Mouse (Mus musculus) heart, postnatal 14 days (tissue): ENCODE measurements around the gene Rilpl1. TPM values are rescaled to one million over a fixed set of nuclear protein-coding genes. Genes with fewer than 3 reads are reported as not detected.
"Not testable (repeated sequence)": the region's sequence is repeated elsewhere in the genome, so short reads cannot be mapped to it uniquely, and the experiment has no call there.

Experiments used
- DNase-seq, 2 experiments: peaks; one replicate each; pipeline ENCODE4 v3.0.0; 2021 to 2022
- intact Hi-C: fragments of 180-260 bp; cut with DNase I; formaldehyde crosslinking; loops from one replicate; pipeline ENCODE4 v1.15.1; 2025
- total RNA-seq, 2 experiments: library from RNA; stranded (reverse); gene quantifications; 2 replicates each; pipeline ENCODE4 v1.2.3; 2021

The Rilpl1 gene
- total RNA-seq, 2 experiments from 2014 or later, result 167 to 179 TPM

DNA sequence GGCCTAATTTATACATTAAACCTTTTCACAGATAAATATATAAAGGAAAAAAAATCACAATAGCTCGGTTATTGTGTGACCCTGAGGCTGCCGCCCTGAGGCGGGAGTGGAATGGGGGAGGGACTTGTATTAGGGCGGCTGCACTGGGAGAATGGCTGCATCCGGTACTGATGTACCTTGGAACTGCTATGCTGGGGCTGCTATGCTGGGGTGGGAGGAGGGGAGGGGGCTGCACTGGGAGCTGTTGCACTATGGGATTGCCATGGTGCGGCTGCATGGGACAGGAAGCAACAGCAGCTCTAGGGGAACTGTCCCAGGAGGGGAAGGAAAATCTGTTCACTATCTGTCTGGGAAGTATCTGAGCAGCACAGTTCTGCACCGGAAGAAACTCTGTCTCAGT is 1.3 kb upstream of the Rilpl1 start:
- no peak for DNase-seq
- intact Hi-C loops, result no loop called here

DNA sequence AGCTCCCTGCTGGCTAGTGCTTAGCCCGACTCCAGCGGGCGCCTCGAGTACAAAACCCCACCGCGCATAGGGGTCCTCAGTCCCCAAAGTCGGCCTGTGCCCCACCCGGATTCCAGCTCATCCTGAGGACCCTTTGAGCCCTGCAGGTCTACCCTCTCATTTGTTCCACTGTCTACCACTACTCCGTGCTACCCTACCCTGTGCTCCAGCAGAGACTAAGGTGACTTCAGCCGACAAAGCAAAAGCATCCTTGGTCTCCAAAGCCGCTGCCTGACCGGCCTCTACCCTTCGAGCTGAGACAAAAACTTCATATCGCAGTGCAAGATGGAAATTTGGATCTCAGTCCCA is 366 bp upstream of the Rilpl1 start:
- no peak for DNase-seq
- intact Hi-C loops, result loop anchor here (2.0 kb wide), 2 partner anchors 33 to 47 kb away; no protein-coding TSS in a partner anchor

DNA sequence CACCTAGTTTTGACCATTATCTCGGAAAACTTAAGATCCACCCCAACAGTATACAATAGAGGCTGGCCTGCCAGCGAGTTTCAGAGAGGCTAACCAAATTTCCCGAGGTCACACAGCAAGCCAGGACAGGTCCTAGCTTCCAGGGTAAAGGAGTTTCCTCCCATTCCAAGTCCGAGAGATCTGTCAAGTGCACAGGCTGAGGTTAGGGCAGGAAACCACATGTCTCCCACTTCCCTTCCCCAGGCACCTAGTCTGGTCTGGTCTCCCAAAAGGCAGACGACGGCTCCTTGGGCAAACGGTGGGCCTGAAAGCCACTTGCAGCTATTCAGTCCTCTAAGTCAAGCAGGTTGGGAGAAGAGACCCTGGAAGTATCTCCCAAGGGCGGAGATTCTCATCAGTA is 1.5 kb downstream of the Rilpl1 start:
- intact Hi-C loops, result loop anchor here (2.0 kb wide), 2 partner anchors 31 to 45 kb away; no protein-coding TSS in a partner anchor
- peak in 1 of 2 experiments; percentile 35 for DNase-seq

DNA sequence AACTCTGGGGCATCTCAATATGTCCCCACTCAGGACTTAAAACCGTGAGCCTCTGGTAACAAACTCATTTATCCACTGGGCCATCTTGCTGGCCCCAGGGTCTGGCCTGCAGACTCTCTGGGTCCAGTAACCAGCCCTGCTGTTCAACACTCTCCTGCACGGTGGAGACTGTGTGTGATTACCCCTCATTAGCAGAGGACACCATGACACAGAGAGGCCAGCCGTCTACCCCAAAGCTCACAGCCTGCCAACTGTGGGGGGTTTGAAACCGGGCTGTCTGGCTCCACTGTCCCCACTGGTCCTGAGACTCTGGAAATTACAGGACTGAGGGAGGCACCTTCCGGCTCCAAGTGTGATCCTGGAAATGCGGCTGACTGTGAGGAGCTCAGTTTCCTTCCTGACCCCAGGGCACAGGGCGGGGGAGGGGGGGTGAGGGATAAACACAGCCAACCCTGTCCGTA is 2.0 kb downstream of the Rilpl1 start:
- intact Hi-C loops, result no loop called here
- peak in 1 of 2 experiments; percentile 37 for DNase-seq

DNA sequence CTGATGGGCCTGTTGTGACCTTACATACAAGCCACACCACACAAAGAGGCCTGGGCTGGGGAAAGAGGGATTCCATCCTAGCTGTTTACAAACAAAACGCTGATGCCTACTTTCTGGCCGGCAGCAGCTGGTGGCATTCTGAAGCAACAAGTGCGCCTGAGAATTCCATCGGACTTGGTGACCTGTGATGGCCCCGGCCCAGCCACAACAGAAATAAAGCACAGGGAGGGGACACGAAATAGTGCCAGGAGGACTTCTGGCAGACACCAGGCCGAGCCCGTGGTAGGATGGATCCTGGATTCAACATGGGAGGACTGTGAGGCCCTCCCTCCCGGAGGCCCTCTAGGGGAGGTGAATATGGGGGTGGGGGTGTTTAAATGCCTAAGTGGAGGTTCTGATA is 2.4 kb downstream of the Rilpl1 start:
- DNase-seq, result peak; percentile 49 to 67
- intact Hi-C loops, result no loop called here

DNA sequence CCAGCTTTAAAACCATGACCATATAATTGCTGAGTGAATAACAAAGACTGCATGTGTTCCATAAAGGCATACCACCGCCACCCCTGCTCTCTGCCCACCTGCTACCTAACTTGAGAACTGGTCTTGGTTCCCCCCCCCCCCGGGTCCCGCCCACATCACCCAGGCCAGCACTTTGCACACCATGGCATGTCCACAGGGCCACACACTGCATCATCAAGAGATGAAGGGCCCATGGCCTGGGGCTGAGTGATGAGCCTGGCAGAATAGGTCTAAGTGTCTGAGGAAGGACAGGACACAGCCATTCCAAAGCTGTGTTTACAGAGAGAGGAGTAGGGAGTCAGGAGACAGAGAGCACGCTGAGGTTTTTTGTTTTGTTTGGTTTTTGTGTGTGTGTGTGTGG is 2.8 kb downstream of the Rilpl1 start:
- DNase-seq, result no peak
- intact Hi-C loops, result no loop called here

DNA sequence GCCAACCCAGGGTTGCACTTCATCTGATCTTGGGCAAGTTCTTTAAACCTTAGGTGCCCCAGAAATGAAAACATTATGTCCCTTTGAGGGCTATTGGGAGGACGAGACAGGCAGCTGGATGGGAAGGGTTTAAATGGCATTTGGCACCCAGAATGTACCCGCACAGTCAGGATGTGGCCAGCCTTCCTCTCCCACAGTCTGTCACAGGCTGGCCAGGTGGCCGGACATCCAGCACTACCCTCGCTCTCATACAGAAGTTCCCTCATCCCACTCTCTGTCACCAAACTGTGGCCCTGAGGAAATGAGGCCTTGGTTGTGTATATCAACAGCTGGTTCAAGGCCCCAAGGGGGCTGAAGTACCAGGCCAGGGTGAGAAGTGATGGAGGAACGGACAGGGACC is 6.2 kb downstream of the Rilpl1 start:
- intact Hi-C loops, result no loop called here
- DNase-seq, result no peak

DNA sequence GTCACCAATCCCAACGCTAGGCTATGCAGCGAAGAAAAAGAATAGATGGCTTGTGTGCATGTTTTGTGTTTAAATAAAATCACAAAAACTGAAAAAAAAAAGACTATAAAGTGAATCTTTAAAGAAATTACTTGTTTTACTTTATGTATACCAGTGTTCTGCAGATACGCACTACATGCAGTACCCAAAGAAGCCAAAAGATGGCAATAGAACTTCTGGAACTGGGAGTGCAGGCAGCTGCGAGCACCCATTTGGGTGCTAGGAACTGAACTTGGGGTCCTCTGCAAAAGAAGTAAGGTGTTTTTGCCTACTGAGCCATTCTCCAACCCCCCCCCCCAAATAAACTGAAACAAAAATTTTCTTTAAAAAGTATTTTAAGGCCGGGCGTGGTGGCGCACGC is 8.2 kb downstream of the Rilpl1 start:
- no peak for DNase-seq
- intact Hi-C loops, result no loop called here

DNA sequence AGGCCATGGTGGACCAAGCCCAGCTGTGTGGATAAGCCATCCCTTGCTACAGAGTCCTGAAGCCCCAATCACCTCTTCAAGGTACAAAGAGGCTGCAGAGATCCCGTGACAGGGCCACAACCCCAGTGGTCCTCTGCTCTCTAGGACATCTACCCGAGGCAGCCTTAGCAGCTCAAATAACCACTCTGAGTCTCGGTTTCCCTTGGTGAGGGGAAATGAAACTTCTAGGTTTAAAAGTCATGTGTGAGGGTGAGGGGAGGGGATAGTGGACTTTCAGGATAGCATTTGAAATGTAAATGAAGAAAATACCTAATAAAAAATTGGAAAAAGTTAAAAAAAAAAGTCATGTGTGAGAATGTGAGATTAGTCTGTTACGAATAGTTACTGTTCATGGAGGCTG is 9.6 kb downstream of the Rilpl1 start:
- no peak for DNase-seq
- intact Hi-C loops, result no loop called here

DNA sequence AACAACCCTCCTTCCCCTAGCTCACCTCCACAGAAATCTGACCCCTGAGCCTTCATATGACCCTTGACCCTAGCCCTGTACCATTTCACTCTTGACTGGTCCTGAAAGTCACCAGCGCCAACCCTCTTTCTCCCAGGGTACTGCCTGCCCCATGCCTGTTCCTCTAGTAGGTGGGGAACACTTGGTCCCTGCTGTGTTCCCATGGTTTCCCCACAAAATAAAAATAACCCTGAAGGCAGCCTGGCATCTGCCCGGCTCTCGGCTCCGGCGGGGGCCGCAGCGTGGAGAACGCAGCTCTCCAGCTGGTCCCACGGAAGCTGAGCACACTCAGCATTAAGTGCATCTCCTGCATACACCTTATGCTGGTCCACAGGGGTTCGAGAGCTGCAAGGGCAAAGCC is 12.5 kb downstream of the Rilpl1 start:
- DNase-seq, result no peak
- intact Hi-C loops, result no loop called here

DNA sequence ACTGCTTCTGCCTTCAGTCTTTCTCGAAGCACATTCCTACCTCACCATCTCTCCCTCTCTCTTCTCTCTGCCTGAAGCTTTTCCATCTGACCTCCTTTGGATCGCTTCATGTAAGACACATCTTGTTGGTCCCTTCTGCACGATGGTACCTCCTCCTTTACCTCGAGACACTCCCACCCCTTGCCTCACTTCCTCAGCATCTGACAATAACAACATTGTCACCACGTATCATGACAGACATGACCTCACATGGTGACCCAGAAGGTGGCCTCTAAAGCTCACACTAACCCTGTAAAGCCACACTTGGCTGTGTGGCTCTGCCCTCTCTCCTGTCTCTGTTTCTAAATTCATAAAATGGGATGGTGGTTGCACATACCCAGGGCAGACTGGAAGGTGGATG is 15.4 kb downstream of the Rilpl1 start:
- intact Hi-C loops, result no loop called here
- DNase-seq, result no peak

DNA sequence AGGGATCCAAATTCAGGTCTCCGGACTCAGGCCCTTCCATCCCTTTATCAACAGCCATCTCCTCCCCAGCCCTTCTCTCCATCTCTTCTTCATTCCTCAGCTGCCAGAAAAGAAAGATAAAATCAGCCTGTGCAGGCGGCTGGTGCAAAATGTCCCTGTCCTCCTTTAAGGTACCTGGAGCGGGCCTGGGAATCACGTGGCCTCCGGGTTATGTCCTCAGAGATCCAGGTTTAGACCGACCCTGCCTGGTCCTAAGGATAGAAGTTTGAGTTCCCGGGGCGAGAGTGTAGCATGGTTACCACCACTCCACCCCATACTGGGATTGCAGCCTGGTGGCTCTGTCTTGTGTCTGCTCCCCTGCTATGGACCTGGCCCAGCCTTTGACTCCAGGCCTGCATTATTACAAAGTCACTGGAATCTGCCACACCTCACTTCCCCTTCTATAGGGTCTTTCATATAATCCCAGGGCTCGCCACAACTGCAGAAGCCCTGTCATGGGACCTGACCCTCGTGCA is 20.6 kb downstream of the Rilpl1 start:
- intact Hi-C loops, result no loop called here
- DNase-seq, result no peak

DNA sequence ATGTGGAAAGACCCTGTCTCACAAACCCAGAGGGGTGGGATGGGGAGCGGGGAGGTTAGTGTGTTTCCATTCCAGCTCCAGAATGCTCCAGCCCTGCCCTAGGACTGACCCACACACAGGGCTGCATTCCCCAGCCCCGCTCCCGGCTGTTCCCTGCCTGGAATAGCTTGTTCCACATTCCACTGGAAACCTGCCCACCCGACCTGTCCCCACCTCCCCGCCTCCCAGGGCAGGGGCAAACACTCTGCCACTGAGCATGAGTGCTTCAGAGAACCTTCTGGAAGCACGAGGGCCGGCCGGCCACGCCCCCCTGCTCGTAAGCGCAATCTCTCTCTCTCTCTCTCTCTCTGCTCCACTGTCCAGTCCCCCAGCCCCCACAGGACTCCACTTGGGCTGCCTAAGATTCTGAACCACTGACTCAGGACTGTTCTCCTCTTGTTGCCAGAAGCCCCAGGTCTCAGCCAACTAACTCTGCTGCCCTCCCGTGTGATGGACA is 21.4 kb downstream of the Rilpl1 start:
- DNase-seq, result peak; percentile 78 to 88
- intact Hi-C loops, result no loop called here

DNA sequence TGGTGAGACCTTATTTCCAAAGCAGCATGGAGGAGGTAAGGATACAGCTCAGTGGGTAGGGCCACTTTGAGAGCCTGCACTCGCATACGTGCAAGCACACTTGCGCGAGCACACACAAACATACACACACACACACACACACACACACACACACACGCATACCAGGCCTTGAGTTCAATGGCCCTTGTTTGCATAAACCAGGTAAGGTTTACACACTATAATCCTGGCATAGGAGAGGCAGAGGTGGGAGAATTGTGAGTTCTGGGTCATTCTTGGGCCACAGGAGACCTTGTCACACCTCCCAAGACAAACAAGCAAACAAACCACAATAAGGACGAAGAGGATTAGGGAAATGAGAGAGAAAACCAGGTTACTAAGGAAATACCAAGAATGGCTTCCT is 22.0 kb downstream of the Rilpl1 start:
- DNase-seq, result no peak
- intact Hi-C loops, result no loop called here

DNA sequence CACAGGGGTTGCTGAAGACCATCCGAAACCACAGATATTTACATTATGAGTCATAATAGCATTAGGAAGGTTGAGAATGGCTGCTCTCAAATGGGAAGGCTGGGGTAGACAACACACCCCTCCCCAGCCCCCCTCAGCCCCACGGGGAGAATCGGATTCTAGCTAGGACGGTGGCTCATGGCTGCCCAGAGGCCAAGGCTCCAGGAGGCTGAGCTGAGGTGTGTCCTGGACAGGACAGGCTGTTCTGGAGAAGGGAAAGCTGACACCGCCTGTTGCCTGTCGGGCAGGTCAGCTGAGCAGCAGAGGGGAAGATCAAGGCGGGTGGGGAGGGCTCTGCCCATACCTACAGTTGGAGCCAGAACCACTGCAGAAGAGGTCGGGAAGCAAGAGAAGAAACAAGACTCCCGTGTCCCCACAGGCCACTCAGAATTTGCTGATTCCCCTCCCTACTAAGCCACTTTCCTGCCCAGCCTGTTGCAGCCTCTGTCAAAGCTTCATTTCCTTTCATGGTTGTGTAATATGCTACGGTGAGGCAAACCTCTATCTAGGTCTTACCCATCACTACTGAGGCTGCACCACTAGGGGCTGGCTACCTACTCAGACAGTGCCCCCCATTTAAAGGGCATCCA is 24.3 kb downstream of the Rilpl1 start:
- intact Hi-C loops, result no loop called here
- peak; percentile 47 to 50 for DNase-seq

DNA sequence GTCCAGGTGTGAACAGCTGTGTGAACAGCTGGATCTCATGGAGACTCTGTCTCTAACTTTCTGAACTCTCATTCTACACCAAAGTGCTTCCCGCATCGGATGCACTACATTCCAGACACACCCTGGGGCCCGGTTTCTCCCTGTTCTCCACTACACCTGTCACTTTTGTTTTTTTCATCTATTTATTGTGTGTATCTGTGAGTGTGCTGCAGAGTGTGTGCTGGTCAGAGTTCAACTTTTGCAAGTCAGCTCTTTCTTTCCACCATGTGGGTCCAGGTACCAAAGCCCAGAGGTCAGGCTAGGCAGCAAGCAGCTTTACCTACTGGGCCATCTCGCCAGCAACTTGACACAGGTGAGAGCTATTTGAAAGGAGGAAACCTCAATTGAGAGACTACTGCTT is 26.0 kb downstream of the Rilpl1 start:
- intact Hi-C loops, result no loop called here
- no peak for DNase-seq

DNA sequence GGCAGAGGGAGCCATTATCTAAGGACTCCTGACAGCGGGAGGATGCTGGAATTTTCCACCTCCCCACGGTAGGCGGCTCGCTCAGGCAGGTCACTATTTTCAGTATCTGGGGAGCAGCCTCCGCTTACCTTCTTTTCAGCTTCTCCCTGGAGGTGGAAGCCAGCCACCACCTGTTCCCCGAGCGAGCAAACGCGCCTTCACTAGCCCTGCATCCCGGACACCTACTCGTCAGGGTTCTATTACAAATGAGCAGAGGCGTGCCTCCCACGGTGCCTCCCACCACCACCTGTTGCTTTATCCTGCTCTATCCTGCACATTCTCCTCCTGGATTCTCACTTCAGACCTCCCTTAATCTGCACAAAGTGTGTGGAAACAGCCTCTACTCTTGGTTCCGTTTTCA is 27.4 kb downstream of the Rilpl1 start:
- no peak for DNase-seq
- intact Hi-C loops, result no loop called here

DNA sequence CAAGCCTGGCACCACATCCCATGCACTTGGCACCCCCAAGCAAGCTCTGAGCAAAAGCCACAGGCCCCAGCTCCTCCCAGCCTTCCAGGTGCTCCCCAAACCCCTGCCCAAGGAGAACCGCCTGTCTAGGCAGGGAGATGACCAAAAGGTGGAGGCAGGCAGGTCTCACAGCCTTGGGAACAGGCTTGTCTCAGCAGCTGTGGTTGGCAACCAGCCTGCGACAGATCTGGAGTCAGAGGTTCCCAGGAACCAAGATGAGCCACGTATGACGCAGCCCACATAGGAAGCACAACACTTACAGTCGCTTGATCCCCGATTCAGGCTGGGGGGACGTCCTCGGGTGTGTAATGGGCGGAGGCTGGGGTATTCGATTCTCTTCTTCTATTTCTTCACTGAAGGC is 29.6 kb downstream of the Rilpl1 start:
- no peak for DNase-seq
- intact Hi-C loops, result no loop called here

DNA sequence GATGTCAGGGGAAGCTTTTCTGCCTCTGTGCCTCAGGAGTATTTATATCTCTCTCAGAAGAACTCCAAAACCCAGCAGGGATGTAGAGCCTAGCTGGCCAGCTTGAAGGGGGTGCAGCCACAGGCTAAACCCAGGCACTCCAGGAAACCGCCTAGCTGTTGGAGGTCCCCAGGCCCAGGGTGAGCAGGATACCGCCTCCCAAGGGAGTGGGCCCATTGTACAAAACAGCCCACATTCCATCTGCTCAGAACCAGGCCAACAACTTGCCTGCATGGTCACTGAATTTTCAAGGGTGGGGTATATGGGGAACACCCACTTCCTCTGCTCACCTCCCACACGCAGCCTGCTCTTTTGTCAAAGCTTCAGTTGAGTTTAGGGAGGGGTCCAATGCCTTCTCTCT is 30.6 kb downstream of the Rilpl1 start:
- intact Hi-C loops, result no loop called here
- DNase-seq, result peak; percentile 43 to 51

DNA sequence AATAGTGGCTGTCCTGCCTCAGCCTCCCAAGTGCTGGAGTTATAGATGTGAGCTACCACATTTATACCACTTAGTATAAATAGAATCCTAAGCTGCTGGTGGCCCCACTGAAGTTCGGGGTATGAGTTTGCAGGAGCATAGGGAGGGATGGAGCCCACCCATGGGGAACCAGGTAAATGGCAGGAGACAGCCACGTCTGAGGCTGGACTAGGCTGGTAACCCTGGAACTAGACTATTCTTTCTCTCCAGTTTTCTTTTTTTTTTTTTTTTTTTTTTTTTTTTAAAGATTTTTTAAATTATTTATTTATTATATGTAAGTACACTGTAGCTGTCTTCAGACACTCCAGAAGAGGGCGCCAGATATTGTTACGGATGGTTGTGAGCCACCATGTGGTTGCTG is 31.2 kb downstream of the Rilpl1 start:
- intact Hi-C loops, DNase-seq: not testable (repeated sequence)

DNA sequence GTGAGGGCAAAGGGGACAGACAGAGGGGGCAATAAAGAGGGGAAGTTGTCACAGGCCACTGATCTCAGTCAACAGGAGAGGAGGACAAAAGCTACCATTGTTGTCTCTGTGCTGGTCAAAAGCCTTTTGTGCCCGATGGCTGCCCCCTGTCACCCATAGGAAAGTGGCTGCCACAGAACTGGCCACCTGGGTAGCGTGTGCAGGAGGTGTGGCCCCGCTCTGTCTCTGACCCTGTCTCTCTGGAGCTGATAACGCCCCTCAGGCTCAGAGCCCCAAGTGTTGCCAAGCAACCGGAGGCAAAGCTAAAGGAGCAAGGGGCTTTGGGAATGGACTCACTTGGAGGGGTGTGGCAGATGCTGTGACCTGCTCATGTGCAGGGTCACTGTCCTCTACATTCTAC is 32.2 kb downstream of the Rilpl1 start:
- intact Hi-C loops, result loop anchor here (2.0 kb wide), 1 partner anchor 32 kb away; the partner anchor contains the start of gene Rilpl1

DNA sequence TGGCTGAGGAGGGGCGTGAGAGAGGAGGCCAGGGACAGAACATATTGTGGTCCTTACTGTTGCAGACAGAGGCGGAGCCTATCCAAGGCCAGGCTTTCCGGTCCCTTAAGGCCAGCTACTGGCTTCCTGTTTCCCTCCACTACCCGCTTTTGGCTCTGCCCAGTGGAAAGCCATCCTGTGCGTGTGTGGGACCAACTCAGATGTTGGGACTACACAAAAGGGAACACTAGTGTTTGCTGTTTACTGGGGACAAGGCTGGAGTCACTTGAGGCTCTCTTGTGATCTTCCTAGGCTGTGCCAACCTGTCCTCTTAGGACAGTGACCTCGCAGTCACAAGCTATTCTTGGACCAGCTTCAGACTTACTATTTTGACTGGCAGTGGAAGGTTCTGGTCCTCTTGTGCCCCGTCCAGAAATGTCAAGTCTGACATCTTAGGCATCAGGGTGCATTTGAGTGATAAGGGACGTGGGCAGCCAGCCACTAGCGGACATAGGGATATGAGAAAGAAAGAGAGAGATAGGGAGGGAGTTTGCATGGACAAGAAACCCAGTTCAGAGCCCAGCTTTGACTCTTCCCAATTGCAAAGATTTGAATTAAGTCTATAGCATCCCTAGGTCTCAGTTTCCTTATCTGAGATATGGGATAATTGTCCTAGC is 32.8 kb downstream of the Rilpl1 start:
- DNase-seq, result peak; percentile 69 to 73
- intact Hi-C loops, result loop anchor here (2.0 kb wide), 1 partner anchor 32 kb away; the partner anchor contains the start of gene Rilpl1

More for the DNA sequence above, 32.2 kb downstream of the Rilpl1 start:
- DNase-seq, result no peak
